Mouse (Mus musculus): ENCODE results near the gene Olfr44. TPM values are rescaled to one million over a fixed set of nuclear protein-coding genes. Genes with fewer than 3 reads are reported as not detected.
A peak's percentile ranks its signal among the peaks of the same experiment; 100 is the strongest.

The Olfr44 gene
- not detected in 2 replicates for polyA plus RNA-seq (2015; fragmentation: Nextera tagmentation; extraction: Ambion mirVana)

DNA sequence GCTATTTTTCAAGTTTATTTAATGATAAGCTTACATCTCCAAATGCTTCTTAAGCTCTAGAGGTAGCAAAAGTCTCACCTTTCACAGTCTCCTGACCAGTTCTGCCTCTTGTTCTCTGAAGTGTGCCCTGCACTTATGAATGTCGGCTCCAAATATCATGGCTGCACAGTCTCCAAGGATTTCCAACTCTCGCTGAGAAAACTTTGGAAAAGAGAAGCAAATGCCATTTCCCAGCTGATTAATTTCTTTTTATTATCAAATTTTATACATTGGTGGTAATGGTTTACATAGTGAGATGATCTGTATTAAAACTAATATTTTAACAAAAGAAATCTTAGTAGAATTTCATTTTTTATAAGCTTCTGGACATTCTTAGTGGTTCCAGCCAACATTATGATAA lies at the start of gene Olfr44:
Olfr44 (minus strand) TSS at position 101 of the 400 bp plus-strand sequence.
- Histone ChIP-seq H3K4me3 (ENCODE audit: low read depth, low read length) (no peak within 1 kb of the TSS), H3K27ac (ENCODE audit: low read depth, low read length) (no peak within 1 kb of the TSS), H3K36me3 (ENCODE audit: control insufficient read depth, insufficient read depth) (no peaks in the 10 kb centered on the region), H3K4me1 (replicated peaks; ENCODE audit: control insufficient read depth, insufficient read depth, low read length) (no peaks in the 10 kb centered on the region), H3K9me3 (ENCODE audit: control insufficient read depth) (no peaks in the 10 kb centered on the region), H3K9ac (ENCODE audit: low read depth, low read length) (no peak within 1 kb of the TSS), H3K4me2 (replicated peaks; ENCODE audit: low read depth) (no peak within 1 kb of the TSS), H3K27me3 (replicated peaks; ENCODE audit: control insufficient read depth, insufficient read depth, low read length) (no peaks in the 10 kb centered on the region)
- TF ChIP-seq CTCF (IDR thresholded peaks at IDR 0.05; ENCODE audit: low read depth) = no peak
- WGBS = 88% methylated on average over 2 of the region's 2 CpGs
- no peak for ATAC-seq

DNA sequence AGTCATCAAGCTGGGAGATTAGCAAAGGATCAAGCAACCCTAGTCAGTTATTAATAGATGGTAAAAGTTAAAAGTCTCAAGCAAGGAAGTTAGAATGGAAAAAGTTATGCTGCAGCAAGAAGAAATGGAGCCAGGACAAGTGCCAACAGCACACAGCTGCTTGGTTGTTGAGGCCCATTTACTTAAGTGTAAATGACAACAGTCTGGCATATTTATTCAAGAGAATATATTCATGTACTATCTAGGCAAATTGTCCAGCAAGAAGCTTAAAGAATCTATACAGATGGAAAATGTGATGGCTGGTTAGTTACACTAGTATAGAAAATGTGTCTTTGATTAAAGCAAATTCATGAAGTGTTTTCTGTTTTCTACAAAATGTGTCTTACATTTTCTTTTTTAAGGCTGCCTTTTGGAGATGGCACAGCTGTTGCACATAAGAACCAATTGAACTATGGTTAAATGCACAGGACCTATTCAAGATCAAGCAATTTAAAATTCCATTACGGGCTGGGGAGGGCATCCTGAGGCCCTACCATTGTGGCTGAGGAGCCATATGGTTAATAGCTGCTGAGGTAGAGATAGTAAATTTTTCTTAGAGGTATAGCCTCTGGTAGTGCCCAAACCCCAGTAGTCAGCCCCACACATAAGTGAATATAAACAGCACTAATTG lies 30.0 kb upstream of the Olfr44 start:
- no peak for ATAC-seq
- Histone ChIP-seq H3K27ac (ENCODE audit: low read depth, low read length) (no peak overlapping the region), H3K9ac (ENCODE audit: low read depth, low read length) (no peak overlapping the region), H3K4me2 (replicated peaks; ENCODE audit: low read depth) (no peak overlapping the region), H3K4me1 (replicated peaks; ENCODE audit: control insufficient read depth, insufficient read depth, low read length) (no peaks in the 10 kb centered on the region), H3K9me3 (ENCODE audit: control insufficient read depth) (no peaks in the 10 kb centered on the region), H3K27me3 (replicated peaks; ENCODE audit: control insufficient read depth, insufficient read depth, low read length) (no peaks in the 10 kb centered on the region), H3K36me3 (ENCODE audit: control insufficient read depth, insufficient read depth) (no peaks in the 10 kb centered on the region), H3K4me3 (ENCODE audit: low read depth, low read length) (no peak overlapping the region)
- TF ChIP-seq CTCF (IDR thresholded peaks at IDR 0.05; ENCODE audit: low read depth) = no peak
- 71% methylated on average over 1 of the region's 1 CpGs for WGBS

DNA sequence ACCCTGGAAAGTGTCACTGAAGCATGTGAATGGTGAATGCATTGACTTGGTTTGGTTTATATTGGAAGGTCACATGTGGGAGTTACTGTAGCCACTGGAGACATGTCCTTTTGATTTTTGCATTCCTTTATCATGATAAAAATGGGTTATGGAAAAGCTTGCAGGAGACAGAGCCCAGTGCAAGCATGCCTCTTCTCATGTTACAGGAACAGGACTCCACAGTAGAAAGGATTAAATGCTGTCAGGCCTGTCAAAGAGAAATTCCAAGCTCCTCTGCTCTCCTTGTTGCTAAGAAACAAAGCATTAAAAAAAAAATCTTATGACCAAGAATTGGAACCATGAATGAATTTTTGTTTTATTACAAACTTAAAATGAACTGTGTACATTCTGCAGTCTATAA lies 24.8 kb upstream of the Olfr44 start:
- Histone ChIP-seq H3K4me2 (replicated peaks; ENCODE audit: low read depth) (no peak overlapping the region), H3K4me1 (replicated peaks; ENCODE audit: control insufficient read depth, insufficient read depth, low read length) (no peaks in the 10 kb centered on the region), H3K9ac (ENCODE audit: low read depth, low read length) (no peak overlapping the region), H3K27ac (ENCODE audit: low read depth, low read length) (no peak overlapping the region), H3K4me3 (ENCODE audit: low read depth, low read length) (no peak overlapping the region), H3K9me3 (ENCODE audit: control insufficient read depth) (no peaks in the 10 kb centered on the region), H3K36me3 (ENCODE audit: control insufficient read depth, insufficient read depth) (no peaks in the 10 kb centered on the region), H3K27me3 (replicated peaks; ENCODE audit: control insufficient read depth, insufficient read depth, low read length) (no peaks in the 10 kb centered on the region)
- no peak for ATAC-seq
- TF ChIP-seq CTCF (IDR thresholded peaks at IDR 0.05; ENCODE audit: low read depth) = no peak

DNA sequence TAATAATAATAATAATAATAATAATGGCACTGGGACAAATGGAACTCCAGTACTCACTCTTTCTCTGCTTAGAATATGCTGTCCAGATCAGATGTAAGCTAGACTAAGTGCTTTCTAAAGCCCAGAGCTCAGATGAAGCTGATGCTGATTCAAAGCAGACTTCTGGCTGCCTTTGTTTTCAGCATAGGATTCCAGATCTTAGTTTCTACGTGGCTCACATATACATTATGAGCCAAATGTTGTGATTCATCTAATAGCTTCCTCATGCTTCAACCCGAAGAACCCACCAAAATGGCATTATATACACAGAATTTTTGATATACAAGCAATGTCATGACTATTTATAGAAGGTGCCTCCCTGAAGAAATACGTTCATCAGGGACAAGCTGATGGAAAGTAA lies 21.7 kb upstream of the Olfr44 start, which contains the start of gene Olfr957:
Olfr957 (minus strand) TSS at position 279 of the 400 bp plus-strand sequence.
- Histone ChIP-seq H3K27me3 (replicated peaks; ENCODE audit: control insufficient read depth, insufficient read depth, low read length) (no peaks in the 10 kb centered on the region), H3K4me2 (replicated peaks; ENCODE audit: low read depth) (no peak within 1 kb of the TSS), H3K36me3 (ENCODE audit: control insufficient read depth, insufficient read depth) (no peaks in the 10 kb centered on the region), H3K9me3 (ENCODE audit: control insufficient read depth) (no peaks in the 10 kb centered on the region), H3K9ac (ENCODE audit: low read depth, low read length) (no peak within 1 kb of the TSS), H3K4me1 (replicated peaks; ENCODE audit: control insufficient read depth, insufficient read depth, low read length) (no peaks in the 10 kb centered on the region), H3K27ac (ENCODE audit: low read depth, low read length) (no peak within 1 kb of the TSS), H3K4me3 (ENCODE audit: low read depth, low read length) (no peak within 1 kb of the TSS)
- ATAC-seq = no peak
- 59% methylated on average over 3 of the region's 3 CpGs for WGBS
- no peak for TF ChIP-seq CTCF (IDR thresholded peaks at IDR 0.05; ENCODE audit: low read depth)

DNA sequence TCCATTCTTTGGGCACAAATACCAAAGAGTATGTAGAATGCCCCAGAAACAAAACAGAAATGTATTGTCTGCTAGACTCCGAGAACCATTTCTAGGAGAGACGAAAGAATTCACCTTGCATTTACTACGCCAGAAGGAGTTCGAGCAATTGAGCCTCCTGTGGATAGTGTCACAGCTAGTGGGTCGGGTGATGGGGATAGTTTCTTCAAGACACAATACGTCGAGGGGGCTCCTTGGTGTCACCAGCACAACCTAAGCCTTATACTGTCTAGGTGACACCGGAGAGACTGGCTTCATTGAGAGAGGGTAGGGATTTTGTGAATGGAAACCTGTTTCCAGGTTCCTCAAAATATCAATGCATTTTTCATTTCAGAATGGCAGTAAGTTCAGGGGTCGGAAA lies 15.6 kb upstream of the Olfr44 start:
- Histone ChIP-seq H3K9ac (ENCODE audit: low read depth, low read length) (no peak overlapping the region), H3K36me3 (ENCODE audit: control insufficient read depth, insufficient read depth) (no peaks in the 10 kb centered on the region), H3K4me1 (replicated peaks; ENCODE audit: control insufficient read depth, insufficient read depth, low read length) (no peaks in the 10 kb centered on the region), H3K4me2 (replicated peaks; ENCODE audit: low read depth) (no peak overlapping the region), H3K27ac (ENCODE audit: low read depth, low read length) (no peak overlapping the region), H3K27me3 (replicated peaks; ENCODE audit: control insufficient read depth, insufficient read depth, low read length) (no peaks in the 10 kb centered on the region), H3K9me3 (ENCODE audit: control insufficient read depth) (no peaks in the 10 kb centered on the region), H3K4me3 (ENCODE audit: low read depth, low read length) (no peak overlapping the region)
- 80% methylated on average over 9 of the region's 9 CpGs for WGBS
- TF ChIP-seq CTCF (IDR thresholded peaks at IDR 0.05; ENCODE audit: low read depth) = no peak
- no peak for ATAC-seq

DNA sequence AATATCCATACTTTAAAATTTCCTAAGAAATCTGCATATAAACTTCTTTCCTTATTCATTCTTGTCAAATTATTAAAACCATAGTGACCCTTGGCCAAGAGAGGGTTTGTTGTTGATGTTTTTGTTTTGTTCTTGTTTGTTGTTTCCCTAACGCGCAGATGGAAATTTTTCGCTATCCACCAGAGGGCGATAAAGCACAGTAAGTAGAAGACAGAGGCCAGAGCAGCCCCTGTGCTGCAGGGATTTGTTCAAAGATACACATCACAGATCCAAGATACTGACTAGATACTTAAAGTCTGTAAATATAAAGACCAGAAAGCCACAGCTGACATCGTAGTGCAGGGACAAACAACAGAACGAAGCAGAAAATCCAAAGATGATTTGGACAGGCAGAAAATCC lies 15.2 kb upstream of the Olfr44 start:
- H3K27ac ChIP-seq (ENCODE audit: low read depth, low read length) = no peak overlapping the region
- no peak overlapping the region for H3K4me2 ChIP-seq (replicated peaks; ENCODE audit: low read depth)
- H3K9me3 ChIP-seq (ENCODE audit: control insufficient read depth) = no peaks in the 10 kb centered on the region
- 6% methylated on average over 6 of the region's 6 CpGs for WGBS
- H3K27me3 ChIP-seq (replicated peaks; ENCODE audit: control insufficient read depth, insufficient read depth, low read length) = no peaks in the 10 kb centered on the region
- no peaks in the 10 kb centered on the region for H3K4me1 ChIP-seq (replicated peaks; ENCODE audit: control insufficient read depth, insufficient read depth, low read length)
- peak; percentile 76 for TF ChIP-seq CTCF (IDR thresholded peaks at IDR 0.05; ENCODE audit: low read depth)
- ATAC-seq = no peak
- H3K4me3 ChIP-seq (ENCODE audit: low read depth, low read length) = no peak overlapping the region
- no peak overlapping the region for H3K9ac ChIP-seq (ENCODE audit: low read depth, low read length)
- H3K36me3 ChIP-seq (ENCODE audit: control insufficient read depth, insufficient read depth) = no peaks in the 10 kb centered on the region

Measured in intestine, postnatal 0 days (tissue).